Mouse (Mus musculus) kidney, embryonic 15.5 days (tissue): ENCODE data around the gene Fastkd3. TPM values are rescaled to one million over a fixed set of nuclear protein-coding genes. Genes with fewer than 3 reads are reported as not detected.
A peak's percentile ranks its signal among the peaks of the same experiment; 100 is the strongest.
"Not testable (repeated sequence)": the region's sequence is repeated elsewhere in the genome, so short reads cannot be mapped to it uniquely, and the experiment has no call there.

Experiments used
- ATAC-seq: fragments of 200-750 bp; cut with Nextera tagmentation; replicated peaks from 2 replicates; pipeline ENCODE4 v1.8.0; 2017; ENCODE audit warnings: moderate TSS enrichment; ENCODE audit not compliant: low FRiP score
- H3K27ac ChIP-seq: fragments of 300-500 bp; sonication (generic); 2 replicates; pipeline ENCODE4 v1.5.1; 2015; ENCODE audit warnings: mild to moderate bottlenecking, inconsistent platforms
- H3K27me3 ChIP-seq: fragments of 300-500 bp; sonication (generic); 2 replicates; pipeline ENCODE4 v1.6.1; 2015; ENCODE audit warnings: inconsistent platforms
- H3K36me3 ChIP-seq: fragments of 300-500 bp; sonication (generic); 2 replicates; pipeline ENCODE4 v1.6.1; 2015; ENCODE audit warnings: inconsistent platforms
- H3K4me1 ChIP-seq: fragments of 300-500 bp; sonication (generic); 2 replicates; pipeline ENCODE4 v1.6.1; 2015; ENCODE audit warnings: inconsistent platforms
- H3K4me2 ChIP-seq: fragments of 300-500 bp; sonication (generic); 2 replicates; pipeline ENCODE4 v1.6.1; 2015; ENCODE audit warnings: moderate library complexity, mild to moderate bottlenecking, inconsistent platforms
- H3K4me3 ChIP-seq: fragments of 300-500 bp; sonication (generic); replicated peaks from 2 replicates; pipeline ENCODE4 v1.5.1; 2015; ENCODE audit warnings: mild to moderate bottlenecking, inconsistent platforms
- H3K9ac ChIP-seq: fragments of 300-500 bp; sonication (generic); 2 replicates; pipeline ENCODE4 v1.6.1; 2015; ENCODE audit warnings: mild to moderate bottlenecking, inconsistent platforms
- H3K9me3 ChIP-seq: fragments of 300-500 bp; sonication (generic); replicated peaks from 2 replicates; pipeline ENCODE4 v1.6.1; 2016; ENCODE audit warnings: inconsistent platforms
- WGBS: fragments of 180-500 bp; shearing (Covaris S2); methylation state at CpG from one replicate; pipeline ENCODE4 v1.1.7; 2015; ENCODE audit warnings: mixed read lengths; 5-methylcytosine and 5-hydroxymethylcytosine counted together
- polyA plus RNA-seq: library from polyadenylated mRNA; unstranded; fragments of >200 nt; fragmentation: Nextera tagmentation; extraction: Ambion mirVana; gene quantifications from 2 replicates; pipeline ENCODE4 v1.2.1, GENCODE M21; 2015

Gene Fastkd3
- 33.1 and 36.9 TPM in 2 replicates for polyA plus RNA-seq

GRCm38 (mm10) chr13:68581747-68582516, at the start of gene Fastkd3, which contains the start of gene Mtrr:
TSS of gene Fastkd3 (plus strand) at chr13:68582234.
TSS of gene Mtrr (minus strand) at chr13:68582149.
- Histone ChIP-seq H3K27ac (peak within 1 kb of the TSS; percentile 80), H3K4me1 (peaks cover 20% of the 10 kb centered on the region), H3K9me3 (no peaks in the 10 kb centered on the region), H3K4me2 (peak within 1 kb of the TSS; percentile 83), H3K36me3 (peaks cover 53% of the 10 kb centered on the region), H3K9ac (peak within 1 kb of the TSS; percentile 69), H3K27me3 (no peaks in the 10 kb centered on the region), H3K4me3 (peak within 1 kb of the TSS; percentile 76)
- peak; percentile 100 for ATAC-seq
- under 1% methylated on average over 81 of the region's 81 CpGs for WGBS

- H3K27me3 ChIP-seq, H3K9me3 ChIP-seq, H3K27ac ChIP-seq, H3K4me2 ChIP-seq, H3K4me3 ChIP-seq, ATAC-seq, H3K9ac ChIP-seq, H3K4me1 ChIP-seq, H3K36me3 ChIP-seq: not testable (repeated sequence)
- whole genome bisulfite sequencing = 30% methylated on average over 6 of the region's 6 CpGs
These were observed 28.6 kb upstream of the Fastkd3 start for GRCm38 (mm10) chr13:68553391-68553790.

- Histone ChIP-seq H3K4me1 (peaks cover 10% of the 10 kb centered on the region), H3K36me3 (peaks cover 91% of the 10 kb centered on the region), H3K4me2 (no peak overlapping the region), H3K9ac (no peak overlapping the region), H3K9me3 (no peaks in the 10 kb centered on the region), H3K27me3 (no peaks in the 10 kb centered on the region), H3K27ac (no peak overlapping the region), H3K4me3 (no peak overlapping the region)
- WGBS = 96% methylated on average over 9 of the region's 9 CpGs
- no peak for ATAC-seq
These were observed 13.9 kb upstream of the Fastkd3 start for GRCm38 (mm10) chr13:68568110-68568509.

- Histone ChIP-seq H3K27me3 (no peaks in the 10 kb centered on the region), H3K4me2 (no peak overlapping the region), H3K4me1 (peaks cover 15% of the 10 kb centered on the region), H3K36me3 (peaks cover 86% of the 10 kb centered on the region), H3K4me3 (no peak overlapping the region), H3K9ac (no peak overlapping the region), H3K27ac (no peak overlapping the region), H3K9me3 (no peaks in the 10 kb centered on the region)
- 91% methylated on average over 11 of the region's 11 CpGs for WGBS
- no peak for ATAC-seq
These were observed 13.5 kb upstream of the Fastkd3 start for GRCm38 (mm10) chr13:68568548-68568947.

GRCm38 (mm10) chr13:68569589-68570336, 12.3 kb upstream of the Fastkd3 start:
- Histone ChIP-seq H3K4me3 (no peak overlapping the region), H3K9me3 (no peaks in the 10 kb centered on the region), H3K36me3 (peaks cover 78% of the 10 kb centered on the region), H3K27me3 (no peaks in the 10 kb centered on the region), H3K4me1 (peaks cover 22% of the 10 kb centered on the region), H3K4me2 (no peak overlapping the region), H3K9ac (no peak overlapping the region), H3K27ac (no peak overlapping the region)
- 65% methylated on average over 17 of the region's 17 CpGs for WGBS
- ATAC-seq = no peak

GRCm38 (mm10) chr13:68572247-68572646, 9.8 kb upstream of the Fastkd3 start:
- Histone ChIP-seq H3K9ac (no peak overlapping the region), H3K9me3 (no peaks in the 10 kb centered on the region), H3K27me3 (no peaks in the 10 kb centered on the region), H3K36me3 (peaks cover 77% of the 10 kb centered on the region), H3K4me1 (peaks cover 22% of the 10 kb centered on the region), H3K4me2 (no peak overlapping the region), H3K27ac (peak overlapping the region; percentile 86), H3K4me3 (no peak overlapping the region)
- no peak for ATAC-seq
- 73% methylated on average over 19 of the region's 19 CpGs for WGBS

- peak; percentile 90 for ATAC-seq
- Histone ChIP-seq H3K27me3 (no peaks in the 10 kb centered on the region), H3K4me1 (peaks cover 22% of the 10 kb centered on the region), H3K9me3 (no peaks in the 10 kb centered on the region), H3K9ac (no peak overlapping the region), H3K27ac (peak overlapping the region; percentile 86), H3K4me3 (no peak overlapping the region), H3K36me3 (peaks cover 75% of the 10 kb centered on the region), H3K4me2 (no peak overlapping the region)
- 36% methylated on average over 10 of the region's 10 CpGs for WGBS
These were observed 8.8 kb upstream of the Fastkd3 start for GRCm38 (mm10) chr13:68572966-68573913.

- Histone ChIP-seq H3K36me3 (peaks cover 73% of the 10 kb centered on the region), H3K9ac (no peak overlapping the region), H3K4me3 (no peak overlapping the region), H3K9me3 (no peaks in the 10 kb centered on the region), H3K4me1 (peaks cover 22% of the 10 kb centered on the region), H3K27me3 (no peaks in the 10 kb centered on the region), H3K4me2 (no peak overlapping the region), H3K27ac (no peak overlapping the region)
- 73% methylated on average over 4 of the region's 4 CpGs for WGBS
- no peak for ATAC-seq
These were observed 7.6 kb upstream of the Fastkd3 start for GRCm38 (mm10) chr13:68574398-68574797.

GRCm38 (mm10) chr13:68577945-68578344, 4.1 kb upstream of the Fastkd3 start:
- 92% methylated on average over 7 of the region's 7 CpGs for WGBS
- no peak overlapping the region for H3K4me2 ChIP-seq
- peaks cover 43% of the 10 kb centered on the region for H3K36me3 ChIP-seq
- peaks cover 23% of the 10 kb centered on the region for H3K4me1 ChIP-seq
- H3K9ac ChIP-seq = no peak overlapping the region
- no peak overlapping the region for H3K27ac ChIP-seq
- no peaks in the 10 kb centered on the region for H3K27me3 ChIP-seq
- ATAC-seq = no peak
- no peaks in the 10 kb centered on the region for H3K9me3 ChIP-seq
- H3K4me3 ChIP-seq = no peak overlapping the region

GRCm38 (mm10) chr13:68581086-68581740, 821 bp upstream of the Fastkd3 start:
- H3K9me3 ChIP-seq = no peaks in the 10 kb centered on the region
- peak overlapping the region; percentile 80 for H3K27ac ChIP-seq
- ATAC-seq = no peak
- peak overlapping the region; percentile 83 for H3K4me2 ChIP-seq
- WGBS = 27% methylated on average over 14 of the region's 14 CpGs
- peaks cover 20% of the 10 kb centered on the region for H3K4me1 ChIP-seq
- H3K4me3 ChIP-seq = peak overlapping the region; percentile 76
- peaks cover 53% of the 10 kb centered on the region for H3K36me3 ChIP-seq
- peak overlapping the region; percentile 69 for H3K9ac ChIP-seq
- no peaks in the 10 kb centered on the region for H3K27me3 ChIP-seq

- H3K9me3 ChIP-seq = no peaks in the 10 kb centered on the region
- peaks cover 53% of the 10 kb centered on the region for H3K36me3 ChIP-seq
- peak overlapping the region; percentile 78 for H3K27ac ChIP-seq
- peak overlapping the region; percentile 69 for H3K9ac ChIP-seq
- under 1% methylated on average over 11 of the region's 11 CpGs for WGBS
- peak overlapping the region; percentile 83 for H3K4me2 ChIP-seq
- H3K4me1 ChIP-seq = peaks cover 20% of the 10 kb centered on the region
- H3K4me3 ChIP-seq = peak overlapping the region; percentile 76
- ATAC-seq = peak; percentile 24
- H3K27me3 ChIP-seq = no peaks in the 10 kb centered on the region
These were observed 415 bp downstream of the Fastkd3 start for GRCm38 (mm10) chr13:68582517-68582780.
